Mouse (Mus musculus) limb, embryonic 14.5 days (tissue): Measurements from ENCODE around the gene Phldb3. TPM values are rescaled to one million over a fixed set of nuclear protein-coding genes. Genes with fewer than 3 reads are reported as not detected.

Source experiments
- ATAC-seq: fragments of 200-750 bp; cut with Nextera tagmentation; 2 replicates; pipeline ENCODE4 v1.8.0; 2017; ENCODE audit warnings: low read depth, moderate number of reproducible peaks, moderate TSS enrichment; ENCODE audit not compliant: low FRiP score
- DNase-seq: peaks from one replicate; pipeline ENCODE4 v3.0.0-alpha.2; 2015; ENCODE audit warnings: low spot score
- H3K27ac ChIP-seq: fragments of 300-500 bp; sonication (generic); replicated peaks from 2 replicates; pipeline ENCODE4 v1.5.1; 2014; ENCODE audit warnings: low read depth, mild to moderate bottlenecking, low read length, moderate library complexity, mixed read lengths
- H3K27me3 ChIP-seq: fragments of 300-500 bp; sonication (generic); 2 replicates; pipeline ENCODE4 v1.6.1; 2014; ENCODE audit warnings: low read length, mixed read lengths; ENCODE audit not compliant: control insufficient read depth, insufficient read depth
- H3K36me3 ChIP-seq: fragments of 300-500 bp; sonication (generic); 2 replicates; pipeline ENCODE4 v1.6.1; 2014; ENCODE audit warnings: mild to moderate bottlenecking, low read length, moderate library complexity, mixed read lengths; ENCODE audit not compliant: control insufficient read depth, insufficient read depth
- H3K4me1 ChIP-seq: fragments of 300-500 bp; sonication (generic); 2 replicates; pipeline ENCODE4 v1.6.1; 2014; ENCODE audit warnings: antibody characterized with exemption, low read length, mixed read lengths; ENCODE audit not compliant: control insufficient read depth, insufficient read depth
- H3K4me2 ChIP-seq: fragments of 300-500 bp; sonication (generic); replicated peaks from 2 replicates; pipeline ENCODE4 v1.6.1; 2014; ENCODE audit warnings: low read depth, mild to moderate bottlenecking, low read length, moderate library complexity; ENCODE audit not compliant: severe bottlenecking
- H3K4me3 ChIP-seq: fragments of 300-500 bp; sonication (generic); replicated peaks from 2 replicates; pipeline ENCODE4 v1.5.1; 2014; ENCODE audit warnings: low read length
- H3K9ac ChIP-seq: fragments of 300-500 bp; sonication (generic); 2 replicates; pipeline ENCODE4 v1.6.1; 2014; ENCODE audit warnings: mild to moderate bottlenecking, low read depth, low read length, moderate library complexity; ENCODE audit not compliant: severe bottlenecking
- H3K9me3 ChIP-seq: fragments of 300-500 bp; sonication (generic); 2 replicates; pipeline ENCODE4 v1.6.1; 2016; ENCODE audit warnings: low read length; ENCODE audit not compliant: control insufficient read depth
- POLR2A ChIP-seq: fragments of 200-500 bp; IDR thresholded peaks from 2 replicates; pipeline ENCODE4 v1.8.0; 2012; ENCODE audit warnings: inconsistent platforms, mild to moderate bottlenecking, moderate library complexity, borderline replicate concordance; ENCODE audit not compliant: insufficient read depth, insufficient read length; ENCODE audit errors: extremely low read depth
- WGBS: fragments of 180-500 bp; shearing (Covaris S2); extraction: QIAGEN DNeasy Blood & Tissue Kit; methylation state at CpG from one replicate; pipeline ENCODE4 v1.1.7; 2014; 5-methylcytosine and 5-hydroxymethylcytosine counted together
- polyA plus RNA-seq, 2 experiments: library from polyadenylated mRNA; depleted of rRNA in 1 of 2; stranded (reverse) in 1 of 2; unstranded in 1 of 2; fragments of >200 nt; fragmentation: Nextera tagmentation in 1 of 2; extraction: Ambion mirVana in 1 of 2; gene quantifications; 2 replicates each; pipeline versions ENCODE4 v1.2.1 to v1.2.3; 2012 to 2014

Gene Phldb3
- polyA plus RNA-seq, 2 experiments: 1.2 to 5.5 TPM

DNA sequence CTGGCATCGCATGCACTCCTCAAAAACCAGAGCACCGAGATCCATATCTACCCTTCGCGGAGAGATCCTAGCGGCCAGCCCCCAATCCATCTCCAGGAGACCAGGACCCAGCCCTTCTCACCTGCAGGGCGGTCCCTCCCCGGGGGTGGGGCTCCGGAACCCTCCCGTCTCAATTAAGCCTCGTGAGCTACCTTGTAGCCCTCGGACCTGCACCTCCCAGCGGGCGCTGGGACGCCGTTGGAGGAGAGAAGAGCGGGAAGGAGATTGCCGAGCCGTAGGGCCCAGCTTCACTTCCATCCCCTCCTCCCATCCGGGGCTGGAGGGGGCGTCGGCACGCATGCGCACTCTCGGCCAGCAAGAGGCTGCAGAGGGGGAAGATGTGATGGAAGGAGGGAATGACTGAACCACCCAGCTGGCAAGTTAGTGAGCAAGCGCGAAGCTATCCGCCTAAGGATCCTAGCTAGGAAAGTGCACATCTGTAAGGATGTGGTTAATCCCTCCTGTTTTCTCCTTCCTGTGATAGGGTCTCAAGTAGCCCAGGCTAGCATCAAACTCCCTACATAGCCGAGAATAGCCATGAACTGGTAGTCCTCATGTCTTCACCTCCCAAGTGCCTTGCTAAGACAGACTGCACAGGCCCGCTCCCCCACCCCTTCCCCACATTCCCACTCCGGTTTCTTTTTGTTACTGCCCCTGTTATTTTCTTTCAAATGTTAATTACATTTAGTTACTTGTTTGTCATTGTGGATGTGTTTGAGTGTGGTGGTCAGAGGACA is 23.0 kb upstream of the Phldb3 start, which contains the start of the genes Ethe1 and Zfp575:
TSS of gene Ethe1 (plus strand) at position 214 of the 776 bp plus-strand sequence.
TSS of gene Zfp575 (minus strand) at position 312 of the 776 bp plus-strand sequence.
- peaks cover 6% of the 10 kb centered on the region for H3K4me1 ChIP-seq
- peak within 1 kb of the TSS; percentile 61 for H3K4me2 ChIP-seq
- DNase-seq (peak; percentile 74), ATAC-seq (peak; percentile 78)
- H3K9me3 ChIP-seq: no peaks in the 10 kb centered on the region
- H3K9ac ChIP-seq: peak within 1 kb of the TSS; percentile 63
- 11% methylated on average over 29 of the region's 30 CpGs for WGBS
- peak; percentile 89; the same call in 1 of the 2 replicates for TF ChIP-seq POLR2A
- H3K36me3 ChIP-seq: no peaks in the 10 kb centered on the region
- H3K27ac ChIP-seq: peak within 1 kb of the TSS; percentile 30; the same call in 1 of the 2 replicates
- peaks cover 28% of the 10 kb centered on the region for H3K27me3 ChIP-seq
- H3K4me3 ChIP-seq: peak within 1 kb of the TSS; percentile 47

DNA sequence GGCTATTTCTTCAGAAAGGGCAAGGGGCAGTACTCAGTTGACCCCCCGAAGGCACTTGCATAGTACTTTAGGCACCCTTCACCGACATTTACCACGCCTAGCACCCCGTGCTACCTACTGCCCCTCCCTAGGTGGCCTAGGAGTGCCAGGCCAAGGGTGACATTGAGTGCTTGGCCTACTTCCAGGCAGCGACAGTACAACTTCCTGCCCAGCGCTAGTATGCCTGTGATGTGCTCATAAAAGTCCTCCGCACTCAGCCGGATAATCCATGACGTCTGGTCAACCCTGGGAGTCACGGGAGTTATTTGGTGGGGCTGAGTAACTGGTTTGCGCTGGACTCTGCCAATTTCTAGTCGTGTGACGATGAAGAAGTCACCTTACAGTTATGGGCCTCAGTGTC is 22.2 kb upstream of the Phldb3 start:
- Histone ChIP-seq H3K36me3 (no peaks in the 10 kb centered on the region), H3K4me1 (peaks cover 8% of the 10 kb centered on the region), H3K4me2 (no peak overlapping the region), H3K4me3 (no peak overlapping the region), H3K9ac (no peak overlapping the region), H3K27ac (no peak overlapping the region), H3K27me3 (peaks cover 28% of the 10 kb centered on the region), H3K9me3 (no peaks in the 10 kb centered on the region)
- TF ChIP-seq POLR2A: no peak
- WGBS: 61% methylated on average over 13 of the region's 13 CpGs
- no peak for DNase-seq
- ATAC-seq: no peak

DNA sequence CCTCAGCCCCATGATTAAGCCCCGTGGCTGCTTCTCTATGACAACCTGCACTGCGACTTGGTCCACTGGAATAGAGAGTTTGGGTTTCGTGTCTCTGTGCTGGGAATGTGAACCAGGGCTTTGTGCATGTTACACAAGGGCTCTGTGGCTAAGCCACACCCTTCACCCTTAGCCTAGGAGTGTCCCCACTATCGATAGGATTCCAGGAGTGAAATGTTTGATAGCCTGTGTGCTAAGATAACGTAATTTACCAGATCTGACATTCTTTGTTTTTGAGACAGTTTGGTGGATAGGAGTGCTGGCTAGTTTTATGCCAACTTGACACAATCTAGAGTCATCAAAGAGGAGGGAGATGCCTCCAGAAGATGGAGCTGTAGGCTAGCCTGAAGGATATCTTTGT is 18.8 kb upstream of the Phldb3 start:
- 68% methylated on average over 5 of the region's 5 CpGs for WGBS
- Histone ChIP-seq H3K27me3 (peaks cover 6% of the 10 kb centered on the region; the same call in 1 of the 2 replicates), H3K9me3 (no peaks in the 10 kb centered on the region), H3K9ac (no peak overlapping the region), H3K27ac (no peak overlapping the region), H3K4me3 (no peak overlapping the region), H3K36me3 (no peaks in the 10 kb centered on the region; the same call in 1 of the 2 replicates), H3K4me1 (peaks cover 18% of the 10 kb centered on the region), H3K4me2 (no peak overlapping the region)
- no peak for DNase-seq
- no peak for TF ChIP-seq POLR2A
- ATAC-seq: no peak

DNA sequence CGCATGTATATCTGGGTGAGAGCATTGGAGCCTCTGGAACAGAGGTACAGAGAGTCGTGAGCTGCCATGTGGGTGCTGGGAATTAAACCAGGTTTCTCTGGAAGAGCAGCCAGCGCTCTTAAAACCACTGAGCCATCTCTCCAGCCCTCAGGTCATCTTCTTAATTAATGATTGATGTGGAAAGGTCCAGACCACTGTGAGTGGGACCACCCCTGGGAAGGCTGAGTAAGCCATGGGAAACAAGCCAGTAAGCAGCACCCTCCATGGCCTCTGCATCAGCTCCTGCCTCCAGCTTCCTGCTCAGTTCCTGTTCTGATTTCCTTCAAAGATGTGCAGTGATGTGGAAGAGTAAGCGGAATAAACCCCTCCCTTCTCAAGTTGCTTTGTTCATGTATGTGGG is 18.4 kb upstream of the Phldb3 start:
- H3K27me3 ChIP-seq: peaks cover 1% of the 10 kb centered on the region; the same call in 1 of the 2 replicates
- 57% methylated on average over 4 of the region's 4 CpGs for WGBS
- TF ChIP-seq POLR2A: no peak
- no peak overlapping the region for H3K27ac ChIP-seq
- H3K36me3 ChIP-seq: no peaks in the 10 kb centered on the region; the same call in 1 of the 2 replicates
- H3K9ac ChIP-seq: no peak overlapping the region
- H3K4me1 ChIP-seq: peaks cover 14% of the 10 kb centered on the region
- no peaks in the 10 kb centered on the region for H3K9me3 ChIP-seq
- H3K4me3 ChIP-seq: no peak overlapping the region
- no peak for ATAC-seq
- no peak for DNase-seq
- H3K4me2 ChIP-seq: no peak overlapping the region

DNA sequence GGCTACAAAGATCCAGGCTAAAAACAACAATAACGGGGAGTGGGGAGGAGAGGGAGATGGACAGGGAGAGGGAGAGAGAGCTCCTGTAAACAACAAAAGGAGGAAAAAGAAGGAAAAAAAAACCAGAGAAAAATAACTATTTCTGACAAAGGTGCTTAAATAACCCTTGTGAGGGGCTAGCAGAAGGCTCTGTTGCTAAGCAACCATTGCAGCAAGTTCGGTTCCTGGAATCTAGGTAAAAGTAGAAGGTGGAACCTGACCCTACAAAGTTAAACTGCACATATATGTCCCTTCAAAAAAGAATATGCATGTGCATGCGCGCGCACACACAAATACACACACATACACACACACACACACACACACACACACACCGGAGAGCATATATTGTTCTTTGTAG is 17.8 kb upstream of the Phldb3 start:
- WGBS: 82% methylated on average over 6 of the region's 6 CpGs
- Histone ChIP-seq H3K9me3 (no peaks in the 10 kb centered on the region), H3K27me3 (no peaks in the 10 kb centered on the region), H3K27ac (no peak overlapping the region), H3K4me1 (peaks cover 13% of the 10 kb centered on the region), H3K4me2 (no peak overlapping the region), H3K9ac (no peak overlapping the region), H3K4me3 (no peak overlapping the region), H3K36me3 (no peaks in the 10 kb centered on the region; the same call in 1 of the 2 replicates)
- no peak for TF ChIP-seq POLR2A
- ATAC-seq: no peak
- DNase-seq: no peak
